Mouse (Mus musculus): Measurements from ENCODE around the gene Trarg1.

DNA sequence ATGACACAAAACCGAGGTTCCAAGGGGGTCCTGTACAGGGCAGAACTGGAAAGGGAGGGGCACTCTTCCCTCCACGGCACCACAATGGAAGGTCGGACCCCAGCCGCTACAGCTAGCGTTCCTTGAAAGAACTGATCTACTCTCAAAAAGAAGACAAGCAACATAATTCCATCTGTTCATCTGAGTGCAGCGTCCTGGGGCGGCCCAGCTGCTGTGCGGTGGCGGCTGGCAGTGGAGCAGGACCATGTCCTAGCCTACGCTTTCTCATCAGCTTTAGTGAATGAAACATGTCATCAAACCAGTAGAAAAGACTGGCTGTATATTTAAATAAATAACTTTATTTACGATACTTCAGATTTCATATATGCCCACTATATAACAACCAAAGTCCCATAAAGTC is 48.5 kb downstream of the Trarg1 start:
- no peak for TF ChIP-seq POLR2A (IDR thresholded peaks at IDR 0.05; ENCODE audit: insufficient read length, low read depth)
- no peak for TF ChIP-seq TCF3 (IDR thresholded peaks at IDR 0.05; ENCODE audit: insufficient read length, low read depth)
- TF ChIP-seq MAX (IDR thresholded peaks at IDR 0.05; ENCODE audit: low read depth) = no peak
- TF ChIP-seq E2F4 (IDR thresholded peaks at IDR 0.05; ENCODE audit: insufficient read depth) = no peak
- TF ChIP-seq SRF (IDR thresholded peaks at IDR 0.05; ENCODE audit: control insufficient read depth, insufficient read length, low read depth) = no peak
- TF ChIP-seq POLR2AphosphoS2 (IDR thresholded peaks at IDR 0.05; ENCODE audit: insufficient read length, low read depth) = no peak

Data from myocyte (in vitro differentiated cells).